Mouse (Mus musculus) bone marrow, adult 2 months (tissue): Measurements from ENCODE around the gene Bahd1.

Experiments
- CTCF ChIP-seq: fragments of 200-500 bp; IDR thresholded peaks from 2 replicates; pipeline ENCODE4 v1.5.1; 2011; ENCODE audit warnings: low read length, control low read depth; ENCODE audit not compliant: control insufficient read depth, insufficient read depth
- POLR2A ChIP-seq: fragments of 200-500 bp; IDR thresholded peaks from 2 replicates; pipeline ENCODE4 v1.6.1; 2011; ENCODE audit warnings: low read depth, mild to moderate bottlenecking, control low read depth, low read length, borderline replicate concordance; ENCODE audit not compliant: control insufficient read depth

DNA sequence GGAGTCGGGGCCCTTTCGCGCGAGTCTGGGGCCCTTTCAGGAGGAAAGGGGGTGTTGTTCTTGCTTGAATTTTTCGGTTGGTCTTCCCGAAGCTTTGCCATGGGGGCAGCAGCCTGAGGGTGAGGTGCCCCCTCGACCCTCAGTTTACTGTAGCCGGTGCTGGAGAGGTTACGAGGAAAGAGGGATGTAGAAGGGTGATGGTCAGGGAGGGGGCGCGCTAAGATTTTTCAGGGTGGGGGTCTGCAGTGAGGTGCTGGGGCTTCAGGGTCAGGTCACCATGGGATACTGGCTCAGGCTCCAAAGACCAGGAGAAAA lies 606 bp downstream of the Bahd1 start:
- TF ChIP-seq POLR2A (no peak), CTCF (no peak)
